Mouse (Mus musculus) liver, embryonic 16.5 days (tissue): ENCODE data around the gene Ftsj3. TPM values are rescaled to one million over a fixed set of nuclear protein-coding genes. Genes with fewer than 3 reads are reported as not detected.

ENCODE experiments used
- ATAC-seq: fragments of 200-750 bp; cut with Nextera tagmentation; 2 replicates; pipeline ENCODE4 v1.8.0; 2017; ENCODE audit warnings: low read depth, mild to moderate bottlenecking, moderate number of reproducible peaks, moderate library complexity
- H3K27ac ChIP-seq: fragments of 300-500 bp; sonication (generic); 2 replicates; pipeline ENCODE4 v1.5.1; 2014; ENCODE audit warnings: mild to moderate bottlenecking, low read length
- H3K27me3 ChIP-seq: fragments of 300-500 bp; sonication (generic); 2 replicates; pipeline ENCODE4 v1.6.1; 2014; ENCODE audit warnings: low read depth, low read length, mixed read lengths; ENCODE audit not compliant: control insufficient read depth, insufficient read depth
- H3K36me3 ChIP-seq: fragments of 300-500 bp; sonication (generic); 2 replicates; pipeline ENCODE4 v1.6.1; 2014; ENCODE audit warnings: mild to moderate bottlenecking; ENCODE audit not compliant: control insufficient read depth, insufficient read depth
- H3K4me1 ChIP-seq: fragments of 300-500 bp; sonication (generic); 2 replicates; pipeline ENCODE4 v1.6.1; 2014; ENCODE audit warnings: low read depth, low read length, mixed read lengths; ENCODE audit not compliant: control insufficient read depth
- H3K4me2 ChIP-seq: fragments of 300-500 bp; sonication (generic); 2 replicates; pipeline ENCODE4 v1.6.1; 2014; ENCODE audit warnings: low read depth, low read length, mixed read lengths
- H3K4me3 ChIP-seq: fragments of 300-500 bp; sonication (generic); 2 replicates; pipeline ENCODE4 v1.5.1; 2014; ENCODE audit warnings: low read depth, mild to moderate bottlenecking, low read length
- H3K9ac ChIP-seq: fragments of 300-500 bp; sonication (generic); 2 replicates; pipeline ENCODE4 v1.6.1; 2014; ENCODE audit warnings: low read depth, low read length
- H3K9me3 ChIP-seq: fragments of 300-500 bp; sonication (generic); replicated peaks from 2 replicates; pipeline ENCODE4 v1.6.1; 2016; ENCODE audit warnings: low read length; ENCODE audit not compliant: control insufficient read depth
- WGBS: fragments of 180-500 bp; shearing (Covaris S2); extraction: QIAGEN DNeasy Blood & Tissue Kit; methylation state at CpG from one replicate; pipeline ENCODE4 v1.1.7; 2014; ENCODE audit not compliant: insufficient replicate concordance; 5-methylcytosine and 5-hydroxymethylcytosine counted together
- polyA plus RNA-seq: library from polyadenylated mRNA; unstranded; fragments of >200 nt; fragmentation: Nextera tagmentation; extraction: Ambion mirVana; gene quantifications from 2 replicates; pipeline ENCODE4 v1.2.1, GENCODE M21; 2015

Gene Ftsj3
- polyA plus RNA-seq, 1 experiment from 2014 or later = 25.2 TPM

DNA sequence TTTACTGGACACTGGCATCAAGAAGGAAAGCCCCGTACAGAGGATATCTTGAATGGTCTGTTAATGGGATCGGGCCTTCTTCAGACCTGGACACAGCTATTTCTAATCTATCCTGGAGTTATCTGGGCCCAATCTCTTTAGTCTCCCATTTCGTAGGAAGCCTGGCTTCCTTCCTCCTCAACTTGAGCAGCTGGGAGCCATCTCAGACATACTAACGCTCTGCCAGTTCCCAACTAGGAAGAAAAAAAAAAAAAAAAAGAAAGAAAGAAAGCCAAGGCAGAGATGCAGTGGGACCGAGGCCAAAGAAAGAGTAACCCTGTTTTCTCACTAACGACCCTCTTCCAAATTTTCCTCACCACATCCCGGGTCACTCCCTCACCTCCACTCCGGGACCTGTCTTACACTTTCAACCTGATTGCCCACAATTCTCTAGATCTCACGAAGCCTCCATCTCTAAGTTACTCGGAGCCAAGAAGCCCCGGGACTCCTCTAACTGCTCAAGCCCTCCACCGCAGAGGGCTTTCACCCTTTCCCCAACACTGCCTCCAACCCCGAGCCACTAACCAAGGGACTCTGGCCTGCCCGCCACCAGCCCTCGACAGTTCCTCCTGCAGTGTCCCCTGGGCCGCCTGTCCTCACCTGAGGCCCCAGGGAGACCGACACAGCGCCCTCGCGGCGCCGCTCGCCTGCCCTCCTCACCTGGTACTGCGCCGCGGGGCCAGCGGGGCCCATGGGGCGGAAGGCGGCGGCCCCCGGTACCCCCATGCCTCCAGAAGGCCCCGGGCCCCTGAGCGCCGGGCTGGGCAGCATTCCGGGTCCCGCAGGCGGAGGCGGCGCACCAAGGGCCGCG, 16.1 kb upstream of the Ftsj3 start:
- Histone ChIP-seq H3K36me3 (0 out of 2 replicates have a peak, but pooled peaks cover 1% of the 10 kb centered on the region), H3K4me1 (peaks cover 49% of the 10 kb centered on the region), H3K9ac (peak overlapping the region; percentile 90), H3K9me3 (no peaks in the 10 kb centered on the region), H3K4me3 (peak overlapping the region; percentile 93), H3K4me2 (peak overlapping the region; percentile 67), H3K27me3 (no peaks in the 10 kb centered on the region), H3K27ac (peak overlapping the region; percentile 92)
- under 1% methylated on average over 37 of the region's 41 CpGs for WGBS
- peak; percentile 37 for ATAC-seq

DNA sequence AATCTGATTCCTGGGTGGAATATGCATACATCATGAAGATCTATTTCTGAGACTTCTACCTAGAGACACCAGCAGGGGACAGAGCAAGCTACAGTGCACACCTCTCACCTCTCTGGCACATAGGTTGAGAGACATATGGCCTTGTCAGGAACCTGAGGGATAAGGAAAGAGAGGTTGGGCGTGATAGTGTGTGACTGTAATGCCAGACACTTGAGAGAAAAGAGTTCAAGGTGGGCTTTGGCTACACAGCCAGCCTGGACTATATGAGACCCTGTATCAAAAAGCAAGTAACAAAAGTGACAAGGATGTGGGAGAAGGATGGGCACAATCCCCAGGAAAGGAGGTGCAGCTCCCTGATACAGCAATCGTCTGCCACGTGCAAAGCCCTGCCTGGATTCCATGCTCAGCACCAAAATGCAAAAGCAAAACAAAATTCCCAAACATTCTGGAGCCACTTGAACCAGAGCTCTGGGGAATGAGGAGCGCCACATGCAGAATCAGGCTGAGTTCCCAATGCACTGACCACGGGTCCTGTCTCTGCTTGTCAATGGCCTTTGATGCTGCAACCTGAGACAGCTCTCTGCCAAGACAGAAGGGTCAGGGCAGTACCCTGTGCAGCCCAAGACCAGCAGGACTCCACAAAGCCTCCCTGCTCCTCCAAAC, 15.4 kb upstream of the Ftsj3 start:
- Histone ChIP-seq H3K4me3 (peak overlapping the region; percentile 93), H3K4me2 (peak overlapping the region; percentile 67), H3K27ac (no peak overlapping the region), H3K36me3 (peaks cover 9% of the 10 kb centered on the region), H3K9me3 (no peaks in the 10 kb centered on the region), H3K4me1 (peaks cover 44% of the 10 kb centered on the region), H3K27me3 (no peaks in the 10 kb centered on the region), H3K9ac (peak overlapping the region; percentile 90)
- 40% methylated on average over 5 of the region's 5 CpGs for WGBS
- ATAC-seq = no peak

- Histone ChIP-seq H3K9me3 (no peaks in the 10 kb centered on the region), H3K4me2 (no peak overlapping the region), H3K4me1 (peaks cover 36% of the 10 kb centered on the region), H3K36me3 (peaks cover 30% of the 10 kb centered on the region), H3K4me3 (no peak overlapping the region), H3K27me3 (no peaks in the 10 kb centered on the region), H3K27ac (no peak overlapping the region), H3K9ac (peak overlapping the region; percentile 23; the same call in 1 of the 2 replicates)
- ATAC-seq = no peak
- 41% methylated on average over 3 of the region's 3 CpGs for WGBS
Observed at GRCm38 (mm10) chr11:106269060-106269431, 13.2 kb upstream of the Ftsj3 start.

GRCm38 (mm10) chr11:106268326-106269059, 12.6 kb upstream of the Ftsj3 start:
- Histone ChIP-seq H3K27me3 (no peaks in the 10 kb centered on the region), H3K9me3 (no peaks in the 10 kb centered on the region), H3K4me1 (peaks cover 34% of the 10 kb centered on the region), H3K36me3 (peaks cover 35% of the 10 kb centered on the region), H3K9ac (0 out of 2 replicates have a peak overlapping the region, but pooled peaks have one; percentile 23), H3K4me3 (no peak overlapping the region), H3K27ac (no peak overlapping the region), H3K4me2 (no peak overlapping the region)
- WGBS = 62% methylated on average over 8 of the region's 8 CpGs
- ATAC-seq = no peak

- H3K36me3 ChIP-seq = peaks cover 42% of the 10 kb centered on the region
- WGBS = 86% methylated on average over 5 of the region's 5 CpGs
- no peak overlapping the region for H3K27ac ChIP-seq
- H3K9me3 ChIP-seq = no peaks in the 10 kb centered on the region
- peaks cover 30% of the 10 kb centered on the region for H3K4me1 ChIP-seq
- no peak overlapping the region for H3K4me3 ChIP-seq
- no peaks in the 10 kb centered on the region for H3K27me3 ChIP-seq
- no peak overlapping the region for H3K4me2 ChIP-seq
- H3K9ac ChIP-seq = no peak overlapping the region
- no peak for ATAC-seq
Observed at GRCm38 (mm10) chr11:106267871-106268270, 12.0 kb upstream of the Ftsj3 start.

DNA sequence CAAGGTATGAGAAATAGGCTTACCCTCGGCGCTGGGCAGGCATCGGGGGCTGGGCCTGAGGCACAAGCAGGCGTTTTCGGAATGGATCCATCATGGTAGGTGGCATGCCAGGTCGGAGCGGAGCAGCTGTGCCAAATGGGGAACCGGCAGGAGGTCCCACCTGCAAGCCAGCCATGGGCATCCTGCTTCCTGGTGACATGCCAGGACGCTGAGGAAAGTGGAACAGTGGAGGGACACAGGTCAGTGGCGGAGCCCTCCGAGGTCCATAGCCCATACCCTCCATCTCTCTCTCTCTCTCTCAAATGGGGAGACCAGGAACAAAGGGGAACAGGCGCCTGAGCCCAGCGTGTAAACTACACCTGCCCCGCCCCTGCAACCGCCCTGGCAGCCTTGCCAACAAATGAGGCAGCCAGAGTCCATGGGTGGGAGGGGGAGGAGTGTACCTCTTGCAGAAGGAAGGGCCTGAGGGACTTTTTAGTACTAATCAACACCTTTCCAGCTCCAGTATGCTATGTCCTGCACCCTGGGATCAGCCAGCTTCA, 11.5 kb upstream of the Ftsj3 start:
- peaks cover 46% of the 10 kb centered on the region for H3K36me3 ChIP-seq
- H3K4me2 ChIP-seq = no peak overlapping the region
- no peaks in the 10 kb centered on the region for H3K27me3 ChIP-seq
- H3K4me1 ChIP-seq = peaks cover 30% of the 10 kb centered on the region
- H3K4me3 ChIP-seq = no peak overlapping the region
- ATAC-seq = no peak
- H3K9me3 ChIP-seq = no peaks in the 10 kb centered on the region
- H3K27ac ChIP-seq = no peak overlapping the region
- no peak overlapping the region for H3K9ac ChIP-seq
- WGBS = 79% methylated on average over 15 of the region's 15 CpGs

- WGBS = 87% methylated on average over 10 of the region's 10 CpGs
- H3K36me3 ChIP-seq = peaks cover 56% of the 10 kb centered on the region
Observed at GRCm38 (mm10) chr11:106266431-106266830, 10.6 kb upstream of the Ftsj3 start.

DNA sequence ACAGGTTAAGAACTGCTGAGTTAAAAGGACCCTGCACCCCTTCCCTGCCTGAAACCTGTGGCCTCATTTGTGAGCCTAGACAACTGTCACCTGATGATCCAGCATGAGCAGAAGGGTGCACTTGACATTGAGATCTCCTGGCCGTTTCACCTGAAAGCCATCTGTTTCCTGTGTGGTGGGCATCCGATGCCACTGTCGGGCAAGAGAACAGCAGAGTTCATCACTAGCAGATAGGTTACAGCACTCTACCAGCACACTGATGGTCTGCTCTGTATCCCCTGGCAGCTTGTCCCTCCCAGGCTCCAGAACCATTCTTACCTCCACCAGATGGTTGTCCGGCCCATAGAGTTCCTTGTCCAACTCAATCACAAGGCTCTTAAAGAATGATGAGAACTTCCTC, 9.7 kb upstream of the Ftsj3 start:
- Histone ChIP-seq H3K27me3 (no peaks in the 10 kb centered on the region), H3K9ac (no peak overlapping the region), H3K4me2 (no peak overlapping the region), H3K27ac (no peak overlapping the region), H3K36me3 (peaks cover 63% of the 10 kb centered on the region), H3K4me3 (no peak overlapping the region), H3K9me3 (no peaks in the 10 kb centered on the region), H3K4me1 (peaks cover 22% of the 10 kb centered on the region)
- no peak for ATAC-seq
- 73% methylated on average over 4 of the region's 4 CpGs for WGBS

More at GRCm38 (mm10) chr11:106266431-106266830, 10.6 kb upstream of the Ftsj3 start:
- peaks cover 27% of the 10 kb centered on the region for H3K4me1 ChIP-seq
- H3K9ac ChIP-seq = no peak overlapping the region
- no peaks in the 10 kb centered on the region for H3K27me3 ChIP-seq
- H3K4me3 ChIP-seq = no peak overlapping the region
- H3K4me2 ChIP-seq = no peak overlapping the region
- no peak for ATAC-seq
- H3K27ac ChIP-seq = no peak overlapping the region
- H3K9me3 ChIP-seq = no peaks in the 10 kb centered on the region
